Mouse (Mus musculus) stomach, postnatal 0 days (tissue): ENCODE measurements at regions not wholly inside any gene's neighbourhood (a gene's known extent, or its start where the extent isn't known, plus 50 kb on each side); places are given as distances from the start of the nearest gene placed in this dataset.

Experiments used
- ATAC-seq: fragments of 200-750 bp; cut with Nextera tagmentation; 2 replicates; pipeline ENCODE4 v1.8.0; 2017; ENCODE audit not compliant: low FRiP score, low TSS enrichment
- DNase-seq: peaks from one replicate; pipeline ENCODE4 v3.0.0-alpha.2; 2016; ENCODE audit warnings: low spot score
- H3K27ac ChIP-seq: fragments of 300-500 bp; sonication (generic); replicated peaks from 2 replicates; pipeline ENCODE4 v1.5.1; 2014; ENCODE audit warnings: mild to moderate bottlenecking, control low read depth
- H3K27me3 ChIP-seq: fragments of 300-500 bp; sonication (generic); 2 replicates; pipeline ENCODE4 v1.6.1; 2014; ENCODE audit warnings: low read length; ENCODE audit not compliant: control insufficient read depth, insufficient read depth
- H3K36me3 ChIP-seq: fragments of 300-500 bp; sonication (generic); 2 replicates; pipeline ENCODE4 v1.6.1; 2014; ENCODE audit warnings: low read length, mixed read lengths; ENCODE audit not compliant: control insufficient read depth, insufficient read depth
- H3K4me1 ChIP-seq: fragments of 300-500 bp; sonication (generic); replicated peaks from 2 replicates; pipeline ENCODE4 v1.6.1; 2014; ENCODE audit warnings: antibody characterized with exemption; ENCODE audit not compliant: control insufficient read depth, insufficient read depth
- H3K4me2 ChIP-seq: fragments of 300-500 bp; sonication (generic); replicated peaks from 2 replicates; pipeline ENCODE4 v1.6.1; 2014; ENCODE audit warnings: low read depth, mild to moderate bottlenecking, control low read depth, moderate library complexity
- H3K4me3 ChIP-seq: fragments of 300-500 bp; sonication (generic); 2 replicates; pipeline ENCODE4 v1.5.1; 2014; ENCODE audit warnings: low read depth, low read length, control low read depth
- H3K9ac ChIP-seq: fragments of 300-500 bp; sonication (generic); 2 replicates; pipeline ENCODE4 v1.6.1; 2014; ENCODE audit warnings: mild to moderate bottlenecking, low read length, control low read depth, mixed read lengths
- H3K9me3 ChIP-seq: fragments of 300-500 bp; sonication (generic); 2 replicates; pipeline ENCODE4 v1.6.1; 2016; ENCODE audit warnings: low read length; ENCODE audit not compliant: control insufficient read depth
- CTCF ChIP-seq: IDR thresholded peaks from 2 replicates; pipeline ENCODE4 v1.5.1; 2016; ENCODE audit warnings: antibody characterized with exemption, low read depth, mild to moderate bottlenecking, moderate library complexity
- EP300 ChIP-seq: optimal IDR thresholded peaks from 2 replicates; pipeline ENCODE3; 2016; ENCODE audit warnings: antibody characterized with exemption
- WGBS: fragments of 180-500 bp; shearing (Covaris S2); extraction: QIAGEN DNeasy Blood & Tissue Kit; methylation state at CpG from one replicate; pipeline ENCODE4 v1.1.7; 2014; 5-methylcytosine and 5-hydroxymethylcytosine counted together

- H3K27me3 ChIP-seq: no peaks in the 10 kb centered on the region
- WGBS: 100% methylated on average over 1 of the region's 1 CpGs
- ATAC-seq (no peak), DNase-seq (no peak)
- H3K9me3 ChIP-seq: no peaks in the 10 kb centered on the region
- H3K9ac ChIP-seq: no peak overlapping the region
- H3K4me1 ChIP-seq: no peaks in the 10 kb centered on the region
- H3K4me2 ChIP-seq: no peak overlapping the region
- TF ChIP-seq EP300 (no peak), CTCF (0 out of 2 replicates have a peak, but pooled peaks have one; percentile 14)
- H3K36me3 ChIP-seq: no peaks in the 10 kb centered on the region
- no peak overlapping the region for H3K4me3 ChIP-seq
- H3K27ac ChIP-seq: no peak overlapping the region
Observed at GRCm38 (mm10) chr4:11903861-11904260, 77.2 kb downstream of the Gm10604 start.

DNA sequence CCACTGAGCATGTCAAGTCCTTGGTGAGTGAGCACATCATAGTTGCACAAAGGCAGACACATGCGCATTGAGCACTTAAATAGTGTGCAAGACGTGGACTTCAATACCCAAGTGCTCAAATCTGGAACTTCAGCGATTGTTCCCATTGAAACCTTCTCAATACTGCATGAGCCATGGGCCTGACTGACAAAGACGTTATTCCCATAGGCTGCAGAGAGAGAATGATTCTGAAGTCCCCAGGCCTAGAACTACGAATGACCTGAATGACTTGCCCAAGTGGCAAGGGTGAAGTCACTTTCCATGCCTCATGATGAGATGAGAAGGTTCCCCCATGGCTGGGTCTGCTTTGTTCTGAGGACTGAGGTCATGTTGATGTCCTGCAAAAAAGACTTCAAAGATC, 77.7 kb downstream of the Gm10604 start:
- TF ChIP-seq EP300 (no peak), CTCF (no peak)

DNA sequence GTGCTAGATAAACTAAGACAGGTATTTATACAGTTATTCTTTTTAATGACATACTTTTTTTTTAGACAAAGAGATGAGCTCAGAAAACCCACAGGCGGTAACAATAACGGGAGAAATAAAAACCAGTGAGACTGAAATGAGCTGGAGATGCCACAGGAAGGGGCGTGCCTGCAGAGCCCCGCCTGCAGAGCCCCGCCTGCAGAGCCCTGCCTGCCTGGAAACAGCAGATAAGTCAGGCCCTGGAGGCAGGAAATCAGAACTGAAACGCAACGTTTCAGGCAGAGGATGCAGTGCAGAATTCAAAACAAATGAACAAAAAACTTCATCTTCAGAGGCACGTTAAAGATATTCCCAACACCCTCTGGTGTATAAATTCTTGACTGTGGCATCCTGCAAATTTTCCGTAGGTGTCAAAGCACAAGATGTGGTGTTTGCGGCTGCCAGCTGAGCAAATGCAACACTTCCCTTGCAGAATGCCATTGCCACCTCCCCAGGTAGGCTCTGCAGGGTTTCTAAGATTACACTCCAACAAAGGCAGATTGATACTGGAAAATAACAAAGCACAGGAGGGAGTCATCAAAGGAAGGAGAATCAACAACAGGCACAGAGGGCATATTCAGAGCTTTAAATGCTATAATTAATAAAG, 81.0 kb downstream of the Gm10604 start:
- WGBS: 15% methylated on average over 10 of the region's 10 CpGs
- Histone ChIP-seq H3K36me3 (no peaks in the 10 kb centered on the region), H3K27ac (no peak overlapping the region), H3K4me3 (no peak overlapping the region), H3K27me3 (no peaks in the 10 kb centered on the region), H3K4me2 (no peak overlapping the region), H3K4me1 (peaks cover 3% of the 10 kb centered on the region; the same call in 1 of the 2 replicates), H3K9me3 (no peaks in the 10 kb centered on the region), H3K9ac (no peak overlapping the region)
- ATAC-seq (0 out of 2 replicates have a peak, but pooled peaks have one; percentile 60), DNase-seq (peak; percentile 57)
- TF ChIP-seq EP300 (no peak), CTCF (0 out of 2 replicates have a peak, but pooled peaks have one; percentile 31)

More for the DNA sequence above, 77.7 kb downstream of the Gm10604 start:
- Histone ChIP-seq H3K27me3 (no peaks in the 10 kb centered on the region), H3K9ac (no peak overlapping the region), H3K4me1 (no peaks in the 10 kb centered on the region), H3K4me3 (no peak overlapping the region), H3K36me3 (no peaks in the 10 kb centered on the region), H3K9me3 (no peaks in the 10 kb centered on the region), H3K27ac (no peak overlapping the region), H3K4me2 (no peak overlapping the region)
- no peak for DNase-seq
- WGBS: 91% methylated on average over 5 of the region's 5 CpGs
- no peak for ATAC-seq

GRCm38 (mm10) chr4:11897231-11897630, 83.8 kb downstream of the Gm10604 start:
- no peak for DNase-seq
- Histone ChIP-seq H3K27me3 (no peaks in the 10 kb centered on the region), H3K4me2 (no peak overlapping the region), H3K9me3 (no peaks in the 10 kb centered on the region), H3K36me3 (no peaks in the 10 kb centered on the region), H3K4me3 (no peak overlapping the region), H3K27ac (no peak overlapping the region), H3K9ac (no peak overlapping the region), H3K4me1 (peaks cover 3% of the 10 kb centered on the region; the same call in 1 of the 2 replicates)
- no peak for TF ChIP-seq CTCF
- TF ChIP-seq EP300: no peak
- ATAC-seq: no peak

DNA sequence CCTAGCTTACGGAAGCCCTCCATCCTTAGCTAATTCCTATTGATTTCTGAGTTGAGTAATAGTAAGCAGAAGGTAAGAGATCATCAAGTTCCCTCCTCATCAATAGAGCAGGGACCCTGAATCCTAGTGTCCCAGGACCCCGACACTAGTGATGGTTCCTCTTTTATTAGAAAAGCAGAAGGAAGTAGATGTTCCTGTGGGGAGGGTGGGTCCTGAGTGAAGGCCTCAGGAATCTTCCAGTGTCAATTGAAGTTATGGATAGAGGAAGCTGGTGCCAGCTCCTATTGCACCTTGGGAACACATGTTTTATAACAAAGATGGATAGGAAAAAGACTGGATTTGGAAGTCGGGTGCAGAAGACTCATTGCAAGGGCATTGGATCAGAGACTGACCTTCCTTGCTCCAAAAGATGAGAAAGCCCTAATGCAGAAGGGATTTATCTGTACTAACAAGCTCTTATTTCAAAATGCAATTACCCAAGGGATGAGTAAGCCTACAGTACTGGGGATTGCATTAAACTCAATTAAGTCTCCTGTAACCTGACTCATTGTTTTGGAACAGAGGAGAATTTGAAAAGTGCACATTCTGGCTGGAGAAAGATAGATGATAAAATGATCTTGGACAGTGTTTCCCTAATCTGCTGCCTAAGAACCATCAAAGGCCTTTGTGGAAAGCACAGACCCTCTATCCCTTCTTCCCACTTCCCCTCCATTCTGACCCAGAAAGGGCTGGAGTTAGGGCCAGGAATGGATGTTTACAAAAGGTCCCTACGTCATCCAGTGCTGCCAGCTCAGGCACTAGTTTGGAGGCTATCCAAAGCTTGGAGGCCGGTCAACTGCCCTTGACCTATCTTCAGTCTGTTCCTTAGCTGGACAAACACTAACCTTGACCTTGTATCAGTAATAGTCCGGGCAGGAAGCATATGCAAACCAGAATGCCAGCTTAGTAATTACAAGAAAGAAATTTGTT, 84.9 kb downstream of the Gm10604 start:
- ATAC-seq (peak; percentile 56; the same call in 1 of the 2 replicates), DNase-seq (no peak)
- Histone ChIP-seq H3K9ac (no peak overlapping the region), H3K4me2 (no peak overlapping the region), H3K9me3 (no peaks in the 10 kb centered on the region), H3K27me3 (no peaks in the 10 kb centered on the region), H3K36me3 (no peaks in the 10 kb centered on the region), H3K4me3 (no peak overlapping the region), H3K4me1 (peaks cover 3% of the 10 kb centered on the region; the same call in 1 of the 2 replicates), H3K27ac (no peak overlapping the region)
- no peak for TF ChIP-seq EP300
- WGBS: 57% methylated on average over 6 of the region's 6 CpGs
